Mouse (Mus musculus) myocyte (in vitro differentiated cells): ENCODE results near the gene Lca5l. TPM values are rescaled to one million over a fixed set of nuclear protein-coding genes. Genes with fewer than 3 reads are reported as not detected.

Experiments
- H3K27me3 ChIP-seq: one replicate; pipeline ENCODE4 v1.6.1; 2011; ENCODE audit not compliant: control insufficient read depth, insufficient read depth, insufficient read length
- H3K36me3 ChIP-seq: one replicate; pipeline ENCODE4 v1.6.1; 2011; ENCODE audit not compliant: control insufficient read depth, insufficient read depth
- H3K4me2 ChIP-seq: one replicate; pipeline ENCODE4 v1.6.1; 2011; ENCODE audit warnings: low read depth, control low read depth
- H3K4me3 ChIP-seq: one replicate; pipeline ENCODE4 v1.5.1; 2011; ENCODE audit warnings: mild to moderate bottlenecking, control low read depth, moderate library complexity
- H3K79me2 ChIP-seq: one replicate; pipeline ENCODE4 v1.6.1; 2011; ENCODE audit not compliant: control insufficient read depth, insufficient read depth
- H3ac ChIP-seq: one replicate; pipeline ENCODE4 v1.6.1; 2011; ENCODE audit not compliant: control insufficient read depth, insufficient read length
- CEBPB ChIP-seq: IDR thresholded peaks from 2 replicates; pipeline ENCODE4 v1.6.1; 2011; ENCODE audit warnings: mild to moderate bottlenecking, moderate library complexity; ENCODE audit not compliant: poor library complexity, insufficient read depth, severe bottlenecking
- E2F4 ChIP-seq: IDR thresholded peaks from one replicate; pipeline ENCODE4 v1.6.1; 2011; ENCODE audit warnings: mild to moderate bottlenecking, control low read depth, moderate library complexity; ENCODE audit not compliant: insufficient read depth
- MAX ChIP-seq: IDR thresholded peaks from one replicate; pipeline ENCODE4 v1.6.1; 2011; ENCODE audit warnings: low read depth, mild to moderate bottlenecking, control low read depth
- MYOD1 ChIP-seq, 3 experiments: IDR thresholded peaks; one replicate each; pipeline ENCODE4 v1.6.1; 2011; ENCODE audit warnings: control low read depth in 2 of 3, low read depth in 2 of 3, mild to moderate bottlenecking in 2 of 3, moderate library complexity in 1 of 3; ENCODE audit not compliant: insufficient read length in 2 of 3, control insufficient read depth in 1 of 3
- MYOG ChIP-seq, 3 experiments: IDR thresholded peaks; one replicate each; pipeline ENCODE4 v1.6.1; 2011; ENCODE audit warnings: control low read depth in 2 of 3, low read depth in 2 of 3, mild to moderate bottlenecking in 2 of 3; ENCODE audit not compliant: insufficient read length in 2 of 3, control insufficient read depth in 1 of 3, insufficient read depth in 1 of 3
- POLR2A ChIP-seq: IDR thresholded peaks from one replicate; pipeline ENCODE4 v1.6.1; 2011; ENCODE audit warnings: low read depth, mild to moderate bottlenecking, control low read depth, moderate library complexity; ENCODE audit not compliant: insufficient read length
- POLR2AphosphoS2 ChIP-seq: IDR thresholded peaks from one replicate; pipeline ENCODE4 v1.6.1; 2011; ENCODE audit warnings: low read depth, control low read depth; ENCODE audit not compliant: insufficient read length
- REST ChIP-seq: IDR thresholded peaks from one replicate; pipeline ENCODE4 v1.6.1; 2011; ENCODE audit warnings: mild to moderate bottlenecking, control low read depth, moderate library complexity; ENCODE audit not compliant: insufficient read depth, insufficient read length
- SRF ChIP-seq: IDR thresholded peaks from one replicate; pipeline ENCODE4 v1.6.1; 2011; ENCODE audit warnings: low read depth; ENCODE audit not compliant: control insufficient read depth, insufficient read length
- TCF12 ChIP-seq: IDR thresholded peaks from one replicate; pipeline ENCODE4 v1.6.1; 2011; ENCODE audit warnings: mild to moderate bottlenecking, control low read depth; ENCODE audit not compliant: poor library complexity, insufficient read depth, severe bottlenecking
- TCF3 ChIP-seq: IDR thresholded peaks from one replicate; pipeline ENCODE4 v1.6.1; 2011; ENCODE audit warnings: low read depth, control low read depth; ENCODE audit not compliant: insufficient read length
- USF1 ChIP-seq: IDR thresholded peaks from one replicate; pipeline ENCODE4 v1.6.1; 2011; ENCODE audit warnings: low read depth, mild to moderate bottlenecking, control low read depth, moderate library complexity
- polyA plus RNA-seq: library from polyadenylated mRNA; unstranded; fragments of >200 nt; fragmentation: generic; extraction: Trizol; gene quantifications from one replicate; pipeline ENCODE4 v1.2.1, GENCODE M21; 2012; ENCODE audit warnings: missing spikeins

The Lca5l gene
- polyA plus RNA-seq, result 0.18 TPM

DNA sequence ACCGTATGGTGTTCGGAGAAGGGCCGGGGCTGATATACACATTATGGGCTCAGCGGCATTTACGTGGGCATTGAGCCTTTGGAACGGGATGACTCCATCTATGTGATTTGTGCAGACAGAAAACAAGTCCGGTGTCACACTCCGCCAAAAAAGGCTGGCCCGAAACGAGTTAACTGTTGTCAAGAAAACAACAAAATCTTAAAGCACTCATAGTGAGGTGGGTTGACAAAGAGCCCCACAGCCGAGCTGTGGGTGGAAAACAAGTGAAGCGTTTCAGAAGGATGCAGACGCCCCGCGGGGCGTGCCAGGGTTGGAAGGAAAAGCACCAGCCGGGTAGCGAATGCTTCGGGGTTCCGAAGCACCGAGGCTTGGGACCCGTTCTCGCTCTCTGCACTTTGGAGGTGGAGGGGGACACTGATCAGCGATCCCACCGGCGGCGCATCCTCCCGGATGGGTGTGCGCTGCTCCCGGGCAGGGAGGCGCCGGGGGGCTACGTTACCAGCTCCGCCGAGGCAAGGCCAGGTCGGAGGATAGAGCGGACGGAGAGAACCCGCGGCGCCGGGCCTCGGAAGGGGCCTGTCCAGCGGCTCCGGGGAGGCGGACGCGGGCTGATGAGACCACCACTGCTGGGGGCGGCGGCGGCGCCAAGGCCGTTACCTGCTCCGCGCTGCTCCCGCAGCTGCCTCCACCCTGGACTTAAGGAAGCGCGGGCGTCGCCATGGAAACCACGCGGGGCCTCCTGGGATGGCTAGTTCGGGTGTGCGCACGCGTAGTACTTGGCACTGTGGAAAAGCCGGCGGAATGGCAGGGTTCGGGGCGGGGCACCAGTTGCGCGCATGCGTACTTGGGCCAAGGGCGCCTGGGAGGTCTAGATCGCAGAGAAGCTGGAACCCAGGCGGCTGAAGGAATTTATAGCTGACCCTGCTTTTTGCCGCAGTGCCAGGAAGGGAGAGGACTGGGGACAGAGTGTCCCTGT is at the start of gene Lca5l:
Lca5l (minus strand) TSS at position 741 of the 976 bp plus-strand sequence.
- Histone ChIP-seq H3K36me3 (no peaks in the 10 kb centered on the region), H3K27me3 (no peaks in the 10 kb centered on the region), H3K79me2 (no peaks in the 10 kb centered on the region), H3K4me3 (peak within 1 kb of the TSS; percentile 31), H3K4me2 (peak within 1 kb of the TSS; percentile 94), H3ac (peak within 1 kb of the TSS; percentile 36)
- no peak for TF ChIP-seq TCF12
- TF ChIP-seq POLR2AphosphoS2, result peak; percentile 73
- peak in 1 of 3 experiments; percentile 43 for TF ChIP-seq MYOG (IDR thresholded peaks at IDR 0.05; ENCODE audit: control insufficient read depth in 1 of 3, insufficient read depth in 1 of 3, insufficient read length in 2 of 3, low read depth in 2 of 3)
- TF ChIP-seq MAX, result no peak
- TF ChIP-seq POLR2A, result peak; percentile 64
- TF ChIP-seq MYOD1 (IDR thresholded peaks at IDR 0.05; ENCODE audit: control insufficient read depth in 1 of 3, insufficient read length in 2 of 3, low read depth in 2 of 3), result peak in 2 of 3 experiments; percentile 19 to 22

DNA sequence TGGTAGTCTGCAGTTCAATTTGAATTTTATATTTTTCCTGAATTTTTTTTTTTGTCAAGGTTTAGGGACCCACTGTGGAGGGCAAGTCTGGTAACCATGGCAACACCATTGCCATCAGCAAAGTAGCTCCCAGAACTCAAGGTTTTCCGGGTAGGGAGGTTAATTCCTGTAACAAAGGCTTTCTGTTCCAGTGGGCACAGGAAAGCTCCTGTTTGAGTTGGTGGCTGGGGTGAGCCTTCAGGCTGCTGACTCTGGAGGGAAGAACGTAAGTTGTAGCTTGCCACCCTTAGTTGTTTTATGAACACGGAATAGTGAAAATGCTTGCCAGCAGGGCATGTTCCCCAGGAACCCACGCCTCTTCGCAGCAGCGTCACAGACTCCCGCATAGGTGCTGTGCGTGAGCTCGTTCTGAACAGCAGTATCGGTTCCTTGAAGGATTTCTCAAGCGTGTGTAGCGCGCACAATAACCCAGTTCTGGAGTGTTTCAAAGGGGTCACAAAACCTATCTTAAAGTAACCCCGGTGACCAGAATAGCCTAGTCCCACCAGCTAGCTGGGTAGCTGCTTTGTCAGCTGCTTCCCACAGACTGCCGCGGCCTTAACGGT is 43.4 kb upstream of the Lca5l start, which contains the start of gene B3galt5:
B3galt5 (plus strand) TSS at position 436 of the 605 bp plus-strand sequence.
- Histone ChIP-seq H3K4me2 (no peak within 1 kb of the TSS), H3K27me3 (peaks cover 23% of the 10 kb centered on the region), H3ac (no peak within 1 kb of the TSS), H3K79me2 (no peaks in the 10 kb centered on the region), H3K4me3 (no peak within 1 kb of the TSS), H3K36me3 (no peaks in the 10 kb centered on the region)
- TF ChIP-seq TCF12 (no peak), MAX (no peak), MYOG (IDR thresholded peaks at IDR 0.05; ENCODE audit: control insufficient read depth in 1 of 3, insufficient read depth in 1 of 3, insufficient read length in 2 of 3, low read depth in 2 of 3) (no peak), E2F4 (no peak), POLR2A (no peak), POLR2AphosphoS2 (no peak), MYOD1 (IDR thresholded peaks at IDR 0.05; ENCODE audit: control insufficient read depth in 1 of 3, insufficient read length in 2 of 3, low read depth in 2 of 3) (no peak), TCF3 (no peak), USF1 (no peak), SRF (no peak), CEBPB (no peak), REST (no peak)

DNA sequence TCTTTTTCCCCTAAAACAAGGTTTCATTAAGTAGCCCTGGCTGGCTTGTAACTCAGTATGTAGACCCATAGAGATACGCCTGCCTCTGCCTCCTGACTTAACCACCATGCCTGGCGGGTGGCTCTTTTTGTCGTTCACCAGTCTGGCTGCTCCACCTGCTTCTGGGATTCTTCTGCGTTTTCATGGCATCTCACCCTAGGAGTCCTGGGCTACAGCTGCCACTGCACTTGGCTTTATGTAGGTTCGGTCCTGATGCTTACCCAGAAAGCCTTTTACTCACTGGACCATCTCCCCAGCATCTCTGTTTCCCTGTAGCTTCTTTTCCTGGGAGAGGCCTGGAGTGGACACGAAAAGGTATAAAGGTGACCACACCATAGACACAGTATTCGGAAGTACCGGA is 41.9 kb upstream of the Lca5l start:
- Histone ChIP-seq H3K4me3 (no peak overlapping the region), H3K36me3 (no peaks in the 10 kb centered on the region), H3K4me2 (no peak overlapping the region), H3ac (no peak overlapping the region), H3K79me2 (no peaks in the 10 kb centered on the region), H3K27me3 (peaks cover 23% of the 10 kb centered on the region)
- TF ChIP-seq E2F4, result no peak
- no peak for TF ChIP-seq MYOG (IDR thresholded peaks at IDR 0.05; ENCODE audit: control insufficient read depth in 1 of 3, insufficient read depth in 1 of 3, insufficient read length in 2 of 3, low read depth in 2 of 3)
- no peak for TF ChIP-seq SRF
- TF ChIP-seq TCF3, result no peak
- no peak for TF ChIP-seq REST
- TF ChIP-seq POLR2AphosphoS2, result no peak
- TF ChIP-seq TCF12, result no peak

DNA sequence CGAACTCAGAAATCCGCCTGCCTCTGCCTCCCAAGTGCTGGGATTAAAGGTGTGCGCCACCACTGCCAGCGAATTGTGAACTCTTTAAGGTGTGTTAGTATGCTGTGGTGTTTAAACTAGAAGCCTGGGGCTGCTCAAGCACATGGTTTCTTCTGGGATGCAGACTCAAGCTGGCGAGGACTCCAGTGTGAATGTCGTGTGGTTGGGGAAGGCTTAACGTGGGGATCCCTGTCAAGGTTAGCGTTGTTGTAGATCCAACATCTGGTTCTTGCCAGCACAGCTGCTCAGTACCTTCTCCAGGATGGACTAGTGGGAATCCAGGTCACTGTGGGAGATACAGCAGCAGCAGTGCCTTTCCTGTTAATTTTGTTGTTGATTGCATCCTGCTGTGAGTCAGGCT is 39.9 kb upstream of the Lca5l start:
- no peaks in the 10 kb centered on the region for H3K79me2 ChIP-seq
- no peak overlapping the region for H3ac ChIP-seq
- peaks cover 23% of the 10 kb centered on the region for H3K27me3 ChIP-seq
- H3K4me3 ChIP-seq, result no peak overlapping the region
- no peaks in the 10 kb centered on the region for H3K36me3 ChIP-seq
- TF ChIP-seq REST (no peak), MYOD1 (IDR thresholded peaks at IDR 0.05; ENCODE audit: control insufficient read depth in 1 of 3, insufficient read length in 2 of 3, low read depth in 2 of 3) (no peak), MAX (no peak), SRF (no peak), POLR2AphosphoS2 (no peak), TCF12 (no peak), TCF3 (no peak)
- no peak overlapping the region for H3K4me2 ChIP-seq
